Mouse (Mus musculus) midbrain, embryonic 12.5 days (tissue): ENCODE data around the gene Pitpnm2. TPM values are rescaled to one million over a fixed set of nuclear protein-coding genes. Genes with fewer than 3 reads are reported as not detected.
"Not testable (repeated sequence)": the region's sequence is repeated elsewhere in the genome, so short reads cannot be mapped to it uniquely, and the experiment has no call there.

ENCODE experiments used
- ATAC-seq: fragments of 200-750 bp; cut with Nextera tagmentation; 2 replicates; pipeline ENCODE4 v1.8.0; 2017; ENCODE audit warnings: low read depth, moderate TSS enrichment, moderate library complexity; ENCODE audit not compliant: low FRiP score
- H3K27ac ChIP-seq: fragments of 300-500 bp; sonication (generic); replicated peaks from 2 replicates; pipeline ENCODE4 v1.5.1; 2016; ENCODE audit warnings: mild to moderate bottlenecking
- H3K27me3 ChIP-seq: fragments of 300-500 bp; sonication (generic); 2 replicates; pipeline ENCODE4 v1.6.1; 2016; ENCODE audit warnings: mild to moderate bottlenecking
- H3K36me3 ChIP-seq: fragments of 300-500 bp; sonication (generic); 2 replicates; pipeline ENCODE4 v1.6.1; 2016
- H3K4me1 ChIP-seq: fragments of 300-500 bp; sonication (generic); 2 replicates; pipeline ENCODE4 v1.6.1; 2016
- H3K4me2 ChIP-seq: fragments of 300-500 bp; sonication (generic); replicated peaks from 2 replicates; pipeline ENCODE4 v1.6.1; 2016; ENCODE audit warnings: mild to moderate bottlenecking, moderate library complexity
- H3K4me3 ChIP-seq: fragments of 300-500 bp; sonication (generic); 2 replicates; pipeline ENCODE4 v1.5.1; 2016; ENCODE audit warnings: mild to moderate bottlenecking
- H3K9ac ChIP-seq: fragments of 300-500 bp; sonication (generic); replicated peaks from 2 replicates; pipeline ENCODE4 v1.6.1; 2016; ENCODE audit warnings: mild to moderate bottlenecking, moderate library complexity
- H3K9me3 ChIP-seq: fragments of 300-500 bp; sonication (generic); 2 replicates; pipeline ENCODE4 v1.6.1; 2016; ENCODE audit warnings: mild to moderate bottlenecking
- WGBS: fragments of 180-500 bp; shearing (Covaris S2); methylation state at CpG from one replicate; pipeline ENCODE4 v1.1.7; 2016; 5-methylcytosine and 5-hydroxymethylcytosine counted together
- polyA plus RNA-seq: library from polyadenylated mRNA; unstranded; fragments of >200 nt; fragmentation: Nextera tagmentation; extraction: Ambion mirVana; gene quantifications from 2 replicates; pipeline ENCODE4 v1.2.1, GENCODE M21; 2016

The Pitpnm2 gene
- 6.0 and 7.2 TPM in 2 replicates for polyA plus RNA-seq

- Histone ChIP-seq H3K27ac (peak within 1 kb of the TSS; percentile 68), H3K4me2 (peak within 1 kb of the TSS; percentile 85), H3K9ac (peak within 1 kb of the TSS; percentile 83), H3K9me3 (no peaks in the 10 kb centered on the region), H3K27me3 (peaks cover 15% of the 10 kb centered on the region), H3K4me1 (peaks cover 26% of the 10 kb centered on the region), H3K36me3 (peaks cover 2% of the 10 kb centered on the region), H3K4me3 (peak within 1 kb of the TSS; percentile 68)
- peak; percentile 70 for ATAC-seq
- WGBS: under 1% methylated on average over 60 of the region's 90 CpGs
Observed at GRCm38 (mm10) chr5:124249614-124250591, at the start of gene Pitpnm2. Gene Pitpnm2, minus strand, starts transcription at chr5:124249760.

- H3K9me3 ChIP-seq, H3K4me1 ChIP-seq, H3K4me3 ChIP-seq, H3K4me2 ChIP-seq, H3K9ac ChIP-seq, ATAC-seq, H3K27ac ChIP-seq, H3K27me3 ChIP-seq: not testable (repeated sequence)
- 72% methylated on average over 3 of the region's 4 CpGs for WGBS
- peaks cover 70% of the 10 kb centered on the region for H3K36me3 ChIP-seq
Observed at GRCm38 (mm10) chr5:124299307-124299706, 49.7 kb upstream of the Pitpnm2 start.

GRCm38 (mm10) chr5:124296475-124296874 is 46.9 kb upstream of the Pitpnm2 start:
- Histone ChIP-seq H3K27ac (no peak overlapping the region), H3K4me3 (no peak overlapping the region), H3K36me3 (peaks cover 79% of the 10 kb centered on the region), H3K9me3 (no peaks in the 10 kb centered on the region), H3K4me2 (no peak overlapping the region), H3K4me1 (no peaks in the 10 kb centered on the region), H3K27me3 (no peaks in the 10 kb centered on the region), H3K9ac (no peak overlapping the region)
- 94% methylated on average over 4 of the region's 4 CpGs for WGBS
- no peak for ATAC-seq

GRCm38 (mm10) chr5:124293967-124294366 is 44.4 kb upstream of the Pitpnm2 start:
- no peak overlapping the region for H3K27ac ChIP-seq
- no peaks in the 10 kb centered on the region for H3K4me1 ChIP-seq
- H3K4me3 ChIP-seq: no peak overlapping the region
- no peak overlapping the region for H3K4me2 ChIP-seq
- H3K9ac ChIP-seq: no peak overlapping the region
- ATAC-seq: no peak
- no peaks in the 10 kb centered on the region for H3K9me3 ChIP-seq
- H3K27me3 ChIP-seq: no peaks in the 10 kb centered on the region
- peaks cover 91% of the 10 kb centered on the region for H3K36me3 ChIP-seq
- WGBS: 91% methylated on average over 5 of the region's 5 CpGs

GRCm38 (mm10) chr5:124290216-124290615 is 40.7 kb upstream of the Pitpnm2 start:
- H3K27ac ChIP-seq: no peak overlapping the region
- no peaks in the 10 kb centered on the region for H3K4me1 ChIP-seq
- no peaks in the 10 kb centered on the region for H3K27me3 ChIP-seq
- no peak overlapping the region for H3K9ac ChIP-seq
- H3K36me3 ChIP-seq: peaks cover 93% of the 10 kb centered on the region
- ATAC-seq: no peak
- H3K4me2 ChIP-seq: no peak overlapping the region
- H3K9me3 ChIP-seq: no peaks in the 10 kb centered on the region
- 91% methylated on average over 4 of the region's 4 CpGs for WGBS
- no peak overlapping the region for H3K4me3 ChIP-seq

GRCm38 (mm10) chr5:124287616-124288247 is 38.2 kb upstream of the Pitpnm2 start:
- Histone ChIP-seq H3K4me1 (no peaks in the 10 kb centered on the region), H3K27me3 (no peaks in the 10 kb centered on the region), H3K36me3 (peaks cover 83% of the 10 kb centered on the region), H3K27ac (no peak overlapping the region), H3K4me2 (no peak overlapping the region), H3K9ac (no peak overlapping the region), H3K9me3 (no peaks in the 10 kb centered on the region), H3K4me3 (no peak overlapping the region)
- ATAC-seq: no peak
- 97% methylated on average over 6 of the region's 6 CpGs for WGBS

- no peak overlapping the region for H3K4me2 ChIP-seq
- ATAC-seq: no peak
- no peak overlapping the region for H3K4me3 ChIP-seq
- H3K27me3 ChIP-seq: no peaks in the 10 kb centered on the region
- no peaks in the 10 kb centered on the region for H3K9me3 ChIP-seq
- H3K27ac ChIP-seq: no peak overlapping the region
- no peak overlapping the region for H3K9ac ChIP-seq
- no peaks in the 10 kb centered on the region for H3K4me1 ChIP-seq
- WGBS: 81% methylated on average over 3 of the region's 3 CpGs
- peaks cover 77% of the 10 kb centered on the region for H3K36me3 ChIP-seq
Observed at GRCm38 (mm10) chr5:124284330-124284729, 34.8 kb upstream of the Pitpnm2 start.

GRCm38 (mm10) chr5:124282854-124283253 is 33.3 kb upstream of the Pitpnm2 start:
- H3K4me2 ChIP-seq: no peak overlapping the region
- no peak overlapping the region for H3K4me3 ChIP-seq
- no peaks in the 10 kb centered on the region for H3K27me3 ChIP-seq
- H3K9ac ChIP-seq: no peak overlapping the region
- 95% methylated on average over 2 of the region's 2 CpGs for WGBS
- H3K4me1 ChIP-seq: no peaks in the 10 kb centered on the region
- no peak overlapping the region for H3K27ac ChIP-seq
- ATAC-seq: no peak
- peaks cover 74% of the 10 kb centered on the region for H3K36me3 ChIP-seq
- H3K9me3 ChIP-seq: no peaks in the 10 kb centered on the region

GRCm38 (mm10) chr5:124270226-124270625 is 20.7 kb upstream of the Pitpnm2 start:
- no peak for ATAC-seq
- Histone ChIP-seq H3K27me3 (no peaks in the 10 kb centered on the region), H3K4me3 (no peak overlapping the region), H3K9ac (no peak overlapping the region), H3K4me2 (no peak overlapping the region), H3K4me1 (peaks cover 19% of the 10 kb centered on the region), H3K9me3 (no peaks in the 10 kb centered on the region), H3K36me3 (peaks cover 37% of the 10 kb centered on the region), H3K27ac (no peak overlapping the region)
- 90% methylated on average over 5 of the region's 5 CpGs for WGBS

GRCm38 (mm10) chr5:124269661-124270060 is 20.1 kb upstream of the Pitpnm2 start:
- H3K27me3 ChIP-seq: no peaks in the 10 kb centered on the region
- peak overlapping the region; percentile 35; the same call in 1 of the 2 replicates for H3K27ac ChIP-seq
- 51% methylated on average over 11 of the region's 11 CpGs for WGBS
- peaks cover 19% of the 10 kb centered on the region for H3K4me1 ChIP-seq
- peak; percentile 38; the same call in 1 of the 2 replicates for ATAC-seq
- no peak overlapping the region for H3K9ac ChIP-seq
- peaks cover 37% of the 10 kb centered on the region for H3K36me3 ChIP-seq
- H3K4me3 ChIP-seq: no peak overlapping the region
- H3K9me3 ChIP-seq: no peaks in the 10 kb centered on the region
- no peak overlapping the region for H3K4me2 ChIP-seq

GRCm38 (mm10) chr5:124267652-124268051 is 18.1 kb upstream of the Pitpnm2 start:
- WGBS: 92% methylated on average over 6 of the region's 6 CpGs
- H3K27me3 ChIP-seq: no peaks in the 10 kb centered on the region

GRCm38 (mm10) chr5:124266821-124267220 is 17.3 kb upstream of the Pitpnm2 start:
- no peak overlapping the region for H3K9ac ChIP-seq
- no peak overlapping the region for H3K4me3 ChIP-seq
- H3K27me3 ChIP-seq: no peaks in the 10 kb centered on the region
- H3K36me3 ChIP-seq: peaks cover 58% of the 10 kb centered on the region
- 88% methylated on average over 6 of the region's 6 CpGs for WGBS
- no peak overlapping the region for H3K27ac ChIP-seq
- H3K4me1 ChIP-seq: peaks cover 19% of the 10 kb centered on the region
- H3K4me2 ChIP-seq: no peak overlapping the region
- H3K9me3 ChIP-seq: no peaks in the 10 kb centered on the region
- ATAC-seq: no peak

More at GRCm38 (mm10) chr5:124267652-124268051, 18.1 kb upstream of the Pitpnm2 start:
- Histone ChIP-seq H3K4me2 (no peak overlapping the region), H3K9me3 (no peaks in the 10 kb centered on the region), H3K27ac (no peak overlapping the region), H3K9ac (no peak overlapping the region), H3K4me3 (no peak overlapping the region), H3K4me1 (peaks cover 19% of the 10 kb centered on the region), H3K36me3 (peaks cover 54% of the 10 kb centered on the region)
- no peak for ATAC-seq
